Mouse (Mus musculus) C2C12 (cell line): ENCODE results near the gene Gm5460. TPM values are rescaled to one million over a fixed set of nuclear protein-coding genes. Genes with fewer than 3 reads are reported as not detected.

Source experiments
- H3K27me3 ChIP-seq: one replicate; pipeline ENCODE4 v1.6.1; 2011; ENCODE audit not compliant: control insufficient read depth, insufficient read depth, insufficient read length
- H3K36me3 ChIP-seq: one replicate; pipeline ENCODE4 v1.6.1; 2011; ENCODE audit not compliant: control insufficient read depth, insufficient read depth
- H3K4me3 ChIP-seq: one replicate; pipeline ENCODE4 v1.5.1; 2011; ENCODE audit warnings: mild to moderate bottlenecking, control low read depth; ENCODE audit not compliant: poor library complexity, insufficient read depth, severe bottlenecking
- H3K79me2 ChIP-seq: one replicate; pipeline ENCODE4 v1.6.1; 2011; ENCODE audit not compliant: control insufficient read depth, insufficient read depth
- H3K79me3 ChIP-seq: one replicate; pipeline ENCODE4 v1.6.1; 2011; ENCODE audit warnings: low read depth, control low read depth
- H3ac ChIP-seq: one replicate; pipeline ENCODE3; 2011; ENCODE audit warnings: low read depth; ENCODE audit not compliant: control insufficient read depth, insufficient read length
- CEBPB ChIP-seq: IDR thresholded peaks from one replicate; pipeline ENCODE4 v1.6.1; 2011; ENCODE audit warnings: low read depth, mild to moderate bottlenecking, control low read depth, moderate library complexity
- CTCF ChIP-seq: IDR thresholded peaks from one replicate; pipeline ENCODE4 v1.5.1; 2011; ENCODE audit not compliant: control insufficient read depth, insufficient read depth, insufficient read length
- FOSL1 ChIP-seq: IDR thresholded peaks from one replicate; pipeline ENCODE4 v1.8.0; 2011; ENCODE audit warnings: mild to moderate bottlenecking, low read length; ENCODE audit not compliant: poor library complexity, insufficient read depth, severe bottlenecking
- MAX ChIP-seq: IDR thresholded peaks from one replicate; pipeline ENCODE4 v1.6.1; 2011; ENCODE audit warnings: mild to moderate bottlenecking, control low read depth
- MYOD1 ChIP-seq: IDR thresholded peaks from one replicate; pipeline ENCODE4 v1.6.1; 2011; ENCODE audit warnings: low read depth; ENCODE audit not compliant: control insufficient read depth, insufficient read length
- MYOG ChIP-seq: IDR thresholded peaks from one replicate; pipeline ENCODE4 v1.6.1; 2011; ENCODE audit not compliant: control insufficient read depth, insufficient read length; ENCODE audit errors: extremely low read depth
- USF1 ChIP-seq: IDR thresholded peaks from one replicate; pipeline ENCODE4 v1.6.1; 2011; ENCODE audit warnings: low read depth, mild to moderate bottlenecking, control low read depth, moderate library complexity
- polyA plus RNA-seq: library from polyadenylated mRNA; unstranded; fragments of >200 nt; fragmentation: generic; extraction: Trizol; gene quantifications from one replicate; pipeline ENCODE4 v1.2.1, GENCODE M21; 2012; ENCODE audit warnings: missing spikeins

Gene Gm5460
- polyA plus RNA-seq, 1 experiment = not detected

DNA sequence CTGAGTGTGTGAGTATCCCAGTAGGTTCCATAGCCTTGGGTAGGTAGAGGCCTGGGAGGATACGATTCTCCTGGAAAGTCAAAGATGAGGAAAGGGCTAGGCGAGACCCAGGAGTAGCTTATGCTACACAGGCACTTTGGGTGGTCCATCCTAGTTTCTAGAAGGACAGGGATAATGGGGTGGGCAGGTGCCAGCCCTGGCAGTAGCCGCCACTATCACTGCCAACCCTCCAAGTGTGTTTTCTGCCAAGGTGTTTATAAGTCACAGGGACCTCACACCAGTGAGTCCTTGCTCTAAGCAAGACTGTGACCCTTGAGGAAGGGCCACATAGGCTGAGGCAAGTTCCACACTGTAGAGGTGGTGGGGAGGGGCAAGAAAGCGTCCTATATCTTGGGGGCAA is 24.7 kb downstream of the Gm5460 start:
- no peaks in the 10 kb centered on the region for H3K36me3 ChIP-seq
- no peaks in the 10 kb centered on the region for H3K79me2 ChIP-seq
- H3K79me3 ChIP-seq = no peaks in the 10 kb centered on the region
- no peak overlapping the region for H3ac ChIP-seq
- H3K27me3 ChIP-seq = no peaks in the 10 kb centered on the region
- no peak overlapping the region for H3K4me3 ChIP-seq
- TF ChIP-seq CEBPB (no peak), USF1 (no peak), MAX (no peak), CTCF (no peak), FOSL1 (no peak)

DNA sequence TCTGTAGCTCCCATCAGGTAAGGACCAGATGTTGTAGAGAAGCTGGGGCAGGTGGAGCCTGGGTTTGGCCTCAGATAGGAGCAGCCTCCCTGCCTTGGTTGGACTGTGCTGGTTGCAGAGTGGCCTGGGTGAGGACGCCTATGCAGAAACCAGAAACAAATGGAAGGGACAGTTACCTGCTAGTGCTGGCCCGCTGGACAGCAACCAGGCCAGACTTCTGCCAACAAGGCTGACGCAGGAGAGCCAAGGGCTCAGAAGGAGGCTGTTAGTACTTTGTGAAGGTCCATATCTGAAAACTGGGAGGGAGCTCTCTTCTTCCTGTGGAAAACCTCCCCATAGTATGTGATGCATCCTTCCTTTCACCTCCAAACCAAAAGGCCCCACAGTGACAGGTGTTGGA is 26.8 kb downstream of the Gm5460 start:
- Histone ChIP-seq H3K36me3 (no peaks in the 10 kb centered on the region), H3K4me3 (no peak overlapping the region), H3K79me3 (no peaks in the 10 kb centered on the region), H3K79me2 (no peaks in the 10 kb centered on the region), H3ac (no peak overlapping the region), H3K27me3 (no peaks in the 10 kb centered on the region)
- TF ChIP-seq FOSL1 (no peak), CEBPB (no peak), USF1 (no peak), MAX (no peak), MYOG (no peak)

DNA sequence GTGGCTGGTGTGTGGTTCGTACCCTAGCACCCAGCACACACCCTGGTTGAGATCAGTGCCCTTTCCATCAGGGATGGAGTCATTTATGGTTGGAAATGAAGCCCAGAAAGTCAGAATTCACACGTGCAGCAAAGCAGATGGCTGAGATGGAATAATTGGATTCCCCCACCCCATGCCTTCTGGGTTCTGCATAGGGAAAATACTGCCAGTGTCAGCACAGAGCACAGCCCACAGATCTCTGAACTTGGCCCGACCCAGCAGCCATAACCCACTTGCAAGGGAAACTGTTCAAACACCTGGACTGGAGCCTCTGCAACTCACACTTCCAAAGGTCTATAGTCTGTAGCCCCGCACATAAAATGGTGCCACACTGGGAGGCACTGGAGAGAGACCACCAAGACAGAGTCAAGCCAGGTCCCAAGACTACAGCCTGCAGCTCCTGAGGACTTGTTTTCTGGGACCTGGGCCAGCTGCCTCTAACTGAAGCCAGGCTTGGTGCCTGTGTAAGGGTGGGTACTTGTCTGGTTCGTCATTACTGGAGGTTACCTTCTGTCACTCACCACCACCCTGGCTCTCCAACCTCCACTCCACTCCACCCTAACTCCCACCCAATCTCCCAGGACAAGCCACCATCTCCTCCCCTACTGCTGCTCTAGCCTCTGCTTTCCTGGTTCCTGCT is 33.7 kb downstream of the Gm5460 start:
- Histone ChIP-seq H3K79me2 (no peaks in the 10 kb centered on the region), H3K4me3 (no peak overlapping the region), H3K79me3 (no peaks in the 10 kb centered on the region), H3ac (no peak overlapping the region), H3K27me3 (no peaks in the 10 kb centered on the region), H3K36me3 (no peaks in the 10 kb centered on the region)
- no peak for TF ChIP-seq MYOD1
- no peak for TF ChIP-seq CEBPB
- no peak for TF ChIP-seq MAX
- TF ChIP-seq FOSL1 = no peak
- no peak for TF ChIP-seq USF1
- TF ChIP-seq MYOG = no peak
- TF ChIP-seq CTCF = no peak

DNA sequence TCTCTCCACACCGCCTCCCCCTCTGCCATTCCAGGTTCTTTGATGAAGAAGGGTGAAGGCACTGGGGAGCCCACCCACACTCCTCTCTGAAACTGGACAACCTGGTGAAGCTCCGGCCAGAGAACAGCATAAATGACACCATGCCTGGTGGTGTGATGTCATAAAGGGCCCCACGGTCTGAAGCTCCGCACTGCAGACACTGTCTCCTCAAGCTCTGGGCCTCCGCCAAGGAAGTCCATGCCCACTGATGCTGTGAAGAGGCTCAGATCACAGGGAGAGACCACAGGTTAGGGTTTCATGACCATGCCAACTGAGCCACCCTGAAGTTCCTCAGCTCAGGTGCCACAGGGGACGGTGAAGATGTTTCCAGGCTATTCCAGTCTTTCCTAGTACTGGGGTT is 36.0 kb downstream of the Gm5460 start, which contains the start of gene Antxrl:
TSS of gene Antxrl (plus strand) at position 192 of the 400 bp plus-strand sequence.
- H3K79me3 ChIP-seq = no peaks in the 10 kb centered on the region
- H3K27me3 ChIP-seq = no peaks in the 10 kb centered on the region
- H3K36me3 ChIP-seq = no peaks in the 10 kb centered on the region
- no peaks in the 10 kb centered on the region for H3K79me2 ChIP-seq
- TF ChIP-seq CEBPB (no peak), MYOD1 (no peak), USF1 (no peak), MAX (no peak), CTCF (no peak), FOSL1 (no peak), MYOG (no peak)
- no peak within 1 kb of the TSS for H3ac ChIP-seq
- no peak within 1 kb of the TSS for H3K4me3 ChIP-seq

DNA sequence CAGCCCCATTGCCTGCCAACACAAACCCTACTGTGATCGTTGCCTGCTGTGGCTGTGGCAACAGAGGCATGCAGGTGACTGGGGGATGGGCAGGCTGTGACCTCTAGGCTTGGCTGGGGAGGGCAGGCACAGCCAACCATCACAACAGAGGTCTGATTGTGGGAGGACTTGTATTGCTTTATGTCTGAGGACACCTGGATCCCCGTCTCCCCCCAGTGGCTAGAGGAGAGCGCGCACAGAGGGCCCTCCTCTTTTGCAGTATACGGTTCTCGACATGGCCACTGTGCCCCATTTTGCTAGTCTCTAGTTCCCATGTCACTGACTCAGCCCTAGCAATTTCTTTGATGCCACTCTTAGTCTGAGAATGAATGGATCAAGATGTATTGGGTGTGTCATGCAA is 55.1 kb downstream of the Gm5460 start:
- H3ac ChIP-seq = no peak overlapping the region
- TF ChIP-seq CTCF (peak; percentile 1), FOSL1 (no peak), CEBPB (no peak), MAX (no peak), MYOG (no peak), MYOD1 (no peak), USF1 (no peak)

DNA sequence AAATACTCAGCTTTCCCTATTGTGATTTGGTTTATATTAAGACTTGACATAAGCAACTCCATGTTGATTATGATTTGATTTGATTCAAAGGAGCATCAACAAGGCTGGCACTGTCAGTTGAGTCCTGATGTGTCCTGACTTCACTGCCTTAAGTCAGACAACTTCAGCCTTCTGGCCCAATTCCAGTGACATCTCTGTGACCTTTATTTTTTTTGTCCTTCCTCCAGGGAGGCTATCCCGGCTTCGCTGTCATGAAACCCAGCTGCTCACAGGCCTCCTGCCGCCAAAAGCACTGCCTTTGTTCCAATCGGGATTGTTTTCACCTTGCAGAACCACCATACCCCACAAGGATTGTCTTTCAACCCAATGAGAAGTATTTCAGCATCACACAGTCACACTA is 58.8 kb downstream of the Gm5460 start:
- H3K27me3 ChIP-seq = no peaks in the 10 kb centered on the region
- H3K36me3 ChIP-seq = no peaks in the 10 kb centered on the region
- no peak overlapping the region for H3K4me3 ChIP-seq
- TF ChIP-seq MYOD1 = no peak
- TF ChIP-seq USF1 = no peak
- TF ChIP-seq MYOG = no peak
- TF ChIP-seq CEBPB = no peak
- no peak for TF ChIP-seq FOSL1
- no peak for TF ChIP-seq MAX
- TF ChIP-seq CTCF = no peak
- H3K79me3 ChIP-seq = no peaks in the 10 kb centered on the region
- no peaks in the 10 kb centered on the region for H3K79me2 ChIP-seq
- no peak overlapping the region for H3ac ChIP-seq

More for the DNA sequence above, 55.1 kb downstream of the Gm5460 start:
- no peaks in the 10 kb centered on the region for H3K36me3 ChIP-seq
- H3K4me3 ChIP-seq = no peak overlapping the region
- H3K79me2 ChIP-seq = no peaks in the 10 kb centered on the region
- H3K79me3 ChIP-seq = no peaks in the 10 kb centered on the region
- no peaks in the 10 kb centered on the region for H3K27me3 ChIP-seq
